Mouse (Mus musculus) CH12.LX (cell line): ENCODE measurements around the gene Kri1.
A peak's percentile ranks its signal among the peaks of the same experiment; 100 is the strongest.

Source experiments
- BHLHE40 ChIP-seq: IDR thresholded peaks from 2 replicates; pipeline ENCODE4 v1.6.1; 2011; ENCODE audit warnings: mild to moderate bottlenecking, low read depth, low read length, improper control_type of control experiment
- CHD1 ChIP-seq: IDR thresholded peaks from 2 replicates; pipeline ENCODE4 v1.6.1; 2012; ENCODE audit warnings: low read depth, low read length, improper control_type of control experiment, inconsistent platforms
- CTCF ChIP-seq, 2 experiments: IDR thresholded peaks in 1 of 2; conservative IDR thresholded peaks in 1 of 2; 2 replicates each; pipeline ENCODE4 v1.5.1; 2011 to 2012; ENCODE audit warnings: low read depth in 2 of 2, low read length in 2 of 2, improper control_type of control experiment in 1 of 2, inconsistent platforms in 1 of 2, mild to moderate bottlenecking in 1 of 2, moderate library complexity in 1 of 2
- MEF2A ChIP-seq: IDR thresholded peaks from 2 replicates; pipeline ENCODE4 v1.6.1; 2014; ENCODE audit warnings: low read depth, mild to moderate bottlenecking, inconsistent platforms, low read length, improper control_type of control experiment, borderline replicate concordance
- NELFE ChIP-seq: IDR thresholded peaks from 2 replicates; pipeline ENCODE4 v1.6.1; 2011; ENCODE audit warnings: low read depth, low read length, improper control_type of control experiment
- NRF1 ChIP-seq: IDR thresholded peaks from 2 replicates; pipeline ENCODE4 v1.6.1; 2014; ENCODE audit warnings: low read depth, mild to moderate bottlenecking, inconsistent platforms, low read length, improper control_type of control experiment, moderate library complexity
- POLR2A ChIP-seq: IDR thresholded peaks from 2 replicates; pipeline ENCODE4 v1.6.1; 2011; ENCODE audit warnings: low read depth, mild to moderate bottlenecking, improper control_type of control experiment, low read length
- TCF12 ChIP-seq: IDR thresholded peaks from 2 replicates; pipeline ENCODE4 v1.6.1; 2014; ENCODE audit warnings: low read depth, mild to moderate bottlenecking, inconsistent platforms, low read length, improper control_type of control experiment
- ZC3H11A ChIP-seq: IDR thresholded peaks from 2 replicates; pipeline ENCODE4 v1.6.1; 2012; ENCODE audit warnings: low read depth, mild to moderate bottlenecking, inconsistent platforms, low read length, improper control_type of control experiment

GRCm38 (mm10) chr9:21238004-21238732 is 49.6 kb downstream of the Kri1 start:
- TF ChIP-seq POLR2A (no peak), NRF1 (no peak), ZC3H11A (no peak), BHLHE40 (peak; percentile 66), MEF2A (no peak), CTCF (conservative IDR thresholded peaks at IDR 0.05 in 1 of 2, IDR thresholded peaks at IDR 0.05 in 1 of 2; ENCODE audit: low read depth in 2 of 2, low read length in 2 of 2) (no peak), TCF12 (no peak), CHD1 (no peak; the same call in 1 of the 2 replicates), NELFE (no peak)
